Mouse (Mus musculus) adrenal gland, postnatal 0 days (tissue): ENCODE measurements around the gene Zbtb37. TPM values are rescaled to one million over a fixed set of nuclear protein-coding genes. Genes with fewer than 3 reads are reported as not detected.

Experiments used
- polyA plus RNA-seq: library from polyadenylated mRNA; unstranded; fragments of >200 nt; fragmentation: Nextera tagmentation; extraction: Ambion mirVana; gene quantifications from 2 replicates; pipeline ENCODE4 v1.2.1, GENCODE M21; 2015

The Zbtb37 gene
- polyA plus RNA-seq = 4.7 and 5.9 TPM in 2 replicates

GRCm38 (mm10) chr1:161034435-161035280 is at the start of gene Zbtb37:
Gene Zbtb37 (minus strand): TSS chr1:161034849.

GRCm38 (mm10) chr1:161070352-161071271 is 36.0 kb upstream of the Zbtb37 start, which contains the start of the genes Dars2 and Cenpl:
Gene Dars2 (minus strand): TSS chr1:161070658.
Gene Cenpl (plus strand): TSS chr1:161070713.

GRCm38 (mm10) chr1:160978071-160978735 is 56.4 kb downstream of the Zbtb37 start, which contains the start of gene Serpinc1:
Gene Serpinc1 (plus strand): TSS chr1:160978585.

Other genes starting within 250 kb of the Zbtb37 start
- gene Rabgap1l, start 241.6 kb downstream of the Zbtb37 start, polyA plus RNA-seq = 10.9 and 11.1 TPM in 2 replicates
- 4.3 and 4.8 TPM in 2 replicates for gene Rc3h1, start 128.4 kb downstream of the Zbtb37 start, polyA plus RNA-seq
- gene Serpinc1, start 56.3 kb downstream of the Zbtb37 start, polyA plus RNA-seq = 51.1 and 80.0 TPM in 2 replicates
- 21.3 and 35.2 TPM in 2 replicates for gene Dars2, start 35.8 kb upstream of the Zbtb37 start, polyA plus RNA-seq
- gene Cenpl, start 35.9 kb upstream of the Zbtb37 start, polyA plus RNA-seq = 12.2 and 12.8 TPM in 2 replicates
- 8.7 and 10.3 TPM in 2 replicates for gene Klhl20, start 96.7 kb upstream of the Zbtb37 start, polyA plus RNA-seq
- gene Ankrd45, start 107.8 kb upstream of the Zbtb37 start, polyA plus RNA-seq = 2.5 and 3.6 TPM in 2 replicates
- gene Tex50, start 124.5 kb upstream of the Zbtb37 start, polyA plus RNA-seq = 0.24 and 0.33 TPM in 2 replicates
- gene Prdx6, start 216.4 kb upstream of the Zbtb37 start, polyA plus RNA-seq = 326 and 725 TPM in 2 replicates